Mouse (Mus musculus) myocyte (in vitro differentiated cells): ENCODE data around the gene Copg1.

Source experiments
- E2F4 ChIP-seq: IDR thresholded peaks from one replicate; pipeline ENCODE4 v1.6.1; 2011; ENCODE audit warnings: mild to moderate bottlenecking, control low read depth, moderate library complexity; ENCODE audit not compliant: insufficient read depth
- MAX ChIP-seq: IDR thresholded peaks from one replicate; pipeline ENCODE4 v1.6.1; 2011; ENCODE audit warnings: low read depth, mild to moderate bottlenecking, control low read depth
- MYOD1 ChIP-seq, 3 experiments: IDR thresholded peaks; one replicate each; pipeline ENCODE4 v1.6.1; 2011; ENCODE audit warnings: control low read depth in 2 of 3, low read depth in 2 of 3, mild to moderate bottlenecking in 2 of 3, moderate library complexity in 1 of 3; ENCODE audit not compliant: insufficient read length in 2 of 3, control insufficient read depth in 1 of 3
- MYOG ChIP-seq, 3 experiments: IDR thresholded peaks; one replicate each; pipeline ENCODE4 v1.6.1; 2011; ENCODE audit warnings: control low read depth in 2 of 3, low read depth in 2 of 3, mild to moderate bottlenecking in 2 of 3; ENCODE audit not compliant: insufficient read length in 2 of 3, control insufficient read depth in 1 of 3, insufficient read depth in 1 of 3
- POLR2A ChIP-seq: IDR thresholded peaks from one replicate; pipeline ENCODE4 v1.6.1; 2011; ENCODE audit warnings: low read depth, mild to moderate bottlenecking, control low read depth, moderate library complexity; ENCODE audit not compliant: insufficient read length
- POLR2AphosphoS2 ChIP-seq: IDR thresholded peaks from one replicate; pipeline ENCODE4 v1.6.1; 2011; ENCODE audit warnings: low read depth, control low read depth; ENCODE audit not compliant: insufficient read length
- TCF12 ChIP-seq: IDR thresholded peaks from one replicate; pipeline ENCODE4 v1.6.1; 2011; ENCODE audit warnings: mild to moderate bottlenecking, control low read depth; ENCODE audit not compliant: poor library complexity, insufficient read depth, severe bottlenecking
- TCF3 ChIP-seq: IDR thresholded peaks from one replicate; pipeline ENCODE4 v1.6.1; 2011; ENCODE audit warnings: low read depth, control low read depth; ENCODE audit not compliant: insufficient read length
- USF1 ChIP-seq: IDR thresholded peaks from one replicate; pipeline ENCODE4 v1.6.1; 2011; ENCODE audit warnings: low read depth, mild to moderate bottlenecking, control low read depth, moderate library complexity

GRCm38 (mm10) chr6:87846813-87847212, 40.8 kb upstream of the Copg1 start:
- no peak for TF ChIP-seq POLR2A
- no peak for TF ChIP-seq USF1
- no peak for TF ChIP-seq MAX
- TF ChIP-seq MYOD1 (IDR thresholded peaks at IDR 0.05; ENCODE audit: control insufficient read depth in 1 of 3, insufficient read length in 2 of 3, low read depth in 2 of 3), result no peak
- TF ChIP-seq TCF3, result no peak
- no peak for TF ChIP-seq POLR2AphosphoS2
- TF ChIP-seq TCF12, result no peak
- no peak for TF ChIP-seq E2F4
- no peak for TF ChIP-seq MYOG (IDR thresholded peaks at IDR 0.05; ENCODE audit: control insufficient read depth in 1 of 3, insufficient read depth in 1 of 3, insufficient read length in 2 of 3, low read depth in 2 of 3)
